Comparison of ENCODE assay signal across 16 mouse cellular contexts in the genomic region with DNA sequence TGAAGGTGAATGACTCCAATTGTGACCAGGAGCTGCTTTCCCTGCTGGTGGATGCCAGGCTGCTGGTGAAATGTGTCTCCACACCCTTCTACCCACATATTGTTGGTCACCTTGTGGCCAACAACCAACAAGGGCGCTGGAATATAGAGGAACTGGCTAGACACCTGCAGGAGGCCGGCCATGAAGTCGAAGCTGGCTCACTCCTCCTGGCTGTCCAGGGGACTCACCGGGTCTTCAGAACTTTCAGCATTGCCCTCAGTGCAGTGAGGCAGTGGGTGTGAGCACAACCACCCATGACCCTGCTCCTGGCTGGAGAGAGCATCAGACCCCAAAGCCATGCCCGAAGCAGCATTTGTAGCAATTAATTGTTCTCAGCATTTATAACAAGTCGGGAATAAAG.
"Had no signal": no experiment of that assay in that cellular context is flagged by ENCODE, and none has a peak within 500 bp of the region (broad histone marks: within the 10 kb centered on the region; RNA-seq: fewer than 3 reads in every experiment).

No protein-coding gene starts in this region.

- H3K9me3 ChIP-seq: neural tube, embryonic 13.5 days; neural tube, embryonic 15.5 days; stomach, embryonic 15.5 days had no signal

- H3K9ac ChIP-seq: neural tube, embryonic 13.5 days; neural tube, embryonic 15.5 days; stomach, embryonic 15.5 days had no signal

- H3K27me3 ChIP-seq: neural tube, embryonic 13.5 days; neural tube, embryonic 15.5 days; stomach, embryonic 15.5 days had no signal

- H3K4me3 ChIP-seq: neural tube, embryonic 13.5 days; neural tube, embryonic 15.5 days; stomach, embryonic 15.5 days had no signal

- H3K27ac ChIP-seq: neural tube, embryonic 13.5 days; neural tube, embryonic 15.5 days; stomach, embryonic 15.5 days; stomach, postnatal 0 days had no signal

- DNase-seq: retina, postnatal 1 day; right cerebral cortex, adult 18-20 months; right cerebral cortex, postnatal 14 days; right cerebral cortex, postnatal 25 days; right cerebral cortex, postnatal 4 days; spleen, adult 18-20 months; thymus, adult 18-20 months; thymus, adult 2 months; thymus, postnatal 14 days; thymus, postnatal 25 days; thymus, postnatal 36 days; thymus, postnatal 4 days had no signal

- H3K4me2 ChIP-seq: neural tube, embryonic 13.5 days; neural tube, embryonic 15.5 days; stomach, embryonic 15.5 days had no signal

- H3K36me3 ChIP-seq: stomach, embryonic 15.5 days had no signal

- H3K4me1 ChIP-seq: neural tube, embryonic 13.5 days; stomach, embryonic 15.5 days had no signal
